Mouse (Mus musculus) stomach, postnatal 0 days (tissue): Measurements from ENCODE around the gene Wdr93.

ENCODE experiments used
- CTCF ChIP-seq: IDR thresholded peaks from 2 replicates; pipeline ENCODE4 v1.5.1; 2016; ENCODE audit warnings: antibody characterized with exemption, low read depth, mild to moderate bottlenecking, moderate library complexity
- EP300 ChIP-seq: optimal IDR thresholded peaks from 2 replicates; pipeline ENCODE3; 2016; ENCODE audit warnings: antibody characterized with exemption

- TF ChIP-seq CTCF (no peak), EP300 (no peak)
Measured at GRCm38 (mm10) chr7:79822092-79822695, 79.2 kb downstream of the Wdr93 start.
